Mouse (Mus musculus): ENCODE measurements around the gene Tmem167b. TPM values are rescaled to one million over a fixed set of nuclear protein-coding genes. Genes with fewer than 3 reads are reported as not detected.

The Tmem167b gene
- polyA plus RNA-seq, 1 experiment from 2014 or later = 42.4 TPM

- Histone ChIP-seq H3K4me3 (peak overlapping the region; percentile 18), H3K36me3 (no peaks in the 10 kb centered on the region), H3K27me3 (ENCODE audit: insufficient read depth, poor library complexity, severe bottlenecking) (no peaks in the 10 kb centered on the region), H3K9me3 (no peaks in the 10 kb centered on the region), H3K4me1 (replicated peaks) (peaks cover 44% of the 10 kb centered on the region), H3K27ac (peak overlapping the region; percentile 85)
- 20% methylated on average over 15 of the region's 15 CpGs for WGBS
- DNase-seq (ENCODE audit: low spot score) = peak; percentile 72
Measured at GRCm38 (mm10) chr3:108567990-108568877, 6.0 kb upstream of the Tmem167b start.

- peak overlapping the region; percentile 93 for H3K27ac ChIP-seq
- peaks cover 36% of the 10 kb centered on the region for H3K4me1 ChIP-seq (replicated peaks)
- 15% methylated on average over 4 of the region's 4 CpGs for WGBS
- H3K27me3 ChIP-seq (ENCODE audit: insufficient read depth, poor library complexity, severe bottlenecking) = no peaks in the 10 kb centered on the region
- H3K36me3 ChIP-seq = peaks cover 22% of the 10 kb centered on the region
- no peaks in the 10 kb centered on the region for H3K9me3 ChIP-seq
- H3K4me3 ChIP-seq = peak overlapping the region; percentile 87
- DNase-seq (ENCODE audit: low spot score) = peak; percentile 83
Measured at GRCm38 (mm10) chr3:108563309-108563708, 1.0 kb upstream of the Tmem167b start.

- Histone ChIP-seq H3K9me3 (no peaks in the 10 kb centered on the region), H3K36me3 (peaks cover 26% of the 10 kb centered on the region), H3K4me3 (peak overlapping the region; percentile 87), H3K27me3 (ENCODE audit: insufficient read depth, poor library complexity, severe bottlenecking) (no peaks in the 10 kb centered on the region), H3K27ac (peak overlapping the region; percentile 93), H3K4me1 (replicated peaks) (peaks cover 31% of the 10 kb centered on the region)
- 14% methylated on average over 15 of the region's 15 CpGs for WGBS
- DNase-seq (ENCODE audit: low spot score) = no peak
Measured at GRCm38 (mm10) chr3:108562777-108563271, 558 bp upstream of the Tmem167b start.

- Histone ChIP-seq H3K9me3 (no peaks in the 10 kb centered on the region), H3K36me3 (peaks cover 39% of the 10 kb centered on the region), H3K4me3 (no peak overlapping the region), H3K27me3 (ENCODE audit: insufficient read depth, poor library complexity, severe bottlenecking) (no peaks in the 10 kb centered on the region), H3K4me1 (replicated peaks) (peaks cover 24% of the 10 kb centered on the region), H3K27ac (no peak overlapping the region)
- DNase-seq (ENCODE audit: low spot score) = no peak
- WGBS = 93% methylated on average over 4 of the region's 4 CpGs
Measured at GRCm38 (mm10) chr3:108557888-108558287, 4.4 kb downstream of the Tmem167b start.

GRCm38 (mm10) chr3:108554587-108555312 is 7.5 kb downstream of the Tmem167b start:
- Histone ChIP-seq H3K9me3 (no peaks in the 10 kb centered on the region), H3K36me3 (peaks cover 32% of the 10 kb centered on the region), H3K4me3 (peak overlapping the region; percentile 94), H3K27me3 (ENCODE audit: insufficient read depth, poor library complexity, severe bottlenecking) (no peaks in the 10 kb centered on the region), H3K27ac (peak overlapping the region; percentile 97), H3K4me1 (replicated peaks) (peaks cover 6% of the 10 kb centered on the region)
- DNase-seq (ENCODE audit: low spot score) = peak; percentile 90
- 18% methylated on average over 22 of the region's 22 CpGs for WGBS

- no peaks in the 10 kb centered on the region for H3K9me3 ChIP-seq
- DNase-seq (ENCODE audit: low spot score) = no peak
- WGBS = under 1% methylated on average over 42 of the region's 42 CpGs
- no peaks in the 10 kb centered on the region for H3K27me3 ChIP-seq (ENCODE audit: insufficient read depth, poor library complexity, severe bottlenecking)
- peak overlapping the region; percentile 97 for H3K27ac ChIP-seq
- peak overlapping the region; percentile 94 for H3K4me3 ChIP-seq
- peaks cover 25% of the 10 kb centered on the region for H3K36me3 ChIP-seq
- H3K4me1 ChIP-seq (replicated peaks) = peaks cover 6% of the 10 kb centered on the region
Measured at GRCm38 (mm10) chr3:108554111-108554561, 8.1 kb downstream of the Tmem167b start.

- 84% methylated on average over 11 of the region's 11 CpGs for WGBS
- Histone ChIP-seq H3K9me3 (peaks cover 5% of the 10 kb centered on the region; the same call in 1 of the 2 replicates), H3K27me3 (ENCODE audit: insufficient read depth, poor library complexity, severe bottlenecking) (0 out of 2 replicates have a peak, but pooled peaks cover 6% of the 10 kb centered on the region), H3K36me3 (no peaks in the 10 kb centered on the region), H3K4me3 (no peak overlapping the region), H3K4me1 (replicated peaks) (peaks cover 4% of the 10 kb centered on the region), H3K27ac (no peak overlapping the region)
- DNase-seq (ENCODE audit: low spot score) = no peak
Measured at GRCm38 (mm10) chr3:108542299-108542698, 20.0 kb downstream of the Tmem167b start.

- 4% methylated on average over 17 of the region's 17 CpGs for WGBS
- peaks cover 19% of the 10 kb centered on the region for H3K4me1 ChIP-seq (replicated peaks)
- peaks cover 40% of the 10 kb centered on the region for H3K27me3 ChIP-seq (ENCODE audit: insufficient read depth, poor library complexity, severe bottlenecking)
- H3K27ac ChIP-seq = peak overlapping the region; percentile 66
- H3K36me3 ChIP-seq = no peaks in the 10 kb centered on the region
- DNase-seq (ENCODE audit: low spot score) = peak; percentile 89
- no peaks in the 10 kb centered on the region for H3K9me3 ChIP-seq
- peak overlapping the region; percentile 41 for H3K4me3 ChIP-seq
Measured at GRCm38 (mm10) chr3:108537303-108537702, 25.0 kb downstream of the Tmem167b start.

- Histone ChIP-seq H3K4me1 (replicated peaks) (peaks cover 19% of the 10 kb centered on the region), H3K27me3 (ENCODE audit: insufficient read depth, poor library complexity, severe bottlenecking) (peaks cover 40% of the 10 kb centered on the region), H3K27ac (peak within 1 kb of the TSS; percentile 66), H3K4me3 (peak within 1 kb of the TSS; percentile 56), H3K36me3 (no peaks in the 10 kb centered on the region), H3K9me3 (no peaks in the 10 kb centered on the region)
- 1% methylated on average over 35 of the region's 35 CpGs for WGBS
- peak; percentile 59 for DNase-seq (ENCODE audit: low spot score)
Measured at GRCm38 (mm10) chr3:108536517-108537260, 25.6 kb downstream of the Tmem167b start, which contains the start of gene 5330417C22Rik. TSS of gene 5330417C22Rik (minus strand) at chr3:108536536.

GRCm38 (mm10) chr3:108535896-108536516 is 26.3 kb downstream of the Tmem167b start:
- peak overlapping the region; percentile 56 for H3K4me3 ChIP-seq
- DNase-seq (ENCODE audit: low spot score) = no peak
- no peaks in the 10 kb centered on the region for H3K9me3 ChIP-seq
- peaks cover 19% of the 10 kb centered on the region for H3K4me1 ChIP-seq (replicated peaks)
- H3K27me3 ChIP-seq (ENCODE audit: insufficient read depth, poor library complexity, severe bottlenecking) = peaks cover 40% of the 10 kb centered on the region
- no peak overlapping the region for H3K27ac ChIP-seq
- 7% methylated on average over 15 of the region's 15 CpGs for WGBS
- no peaks in the 10 kb centered on the region for H3K36me3 ChIP-seq

- no peak for DNase-seq (ENCODE audit: low spot score)
Measured at GRCm38 (mm10) chr3:108533951-108534350, 28.3 kb downstream of the Tmem167b start, which contains the start of gene 1700013F07Rik. TSS of gene 1700013F07Rik (plus strand) at chr3:108534150.

More at GRCm38 (mm10) chr3:108533951-108534350, 28.3 kb downstream of the Tmem167b start, which contains the start of gene 1700013F07Rik:
- H3K4me1 ChIP-seq (replicated peaks) = peaks cover 19% of the 10 kb centered on the region
- no peak within 1 kb of the TSS for H3K27ac ChIP-seq
- H3K27me3 ChIP-seq (ENCODE audit: insufficient read depth, poor library complexity, severe bottlenecking) = peaks cover 40% of the 10 kb centered on the region
- WGBS = 83% methylated on average over 6 of the region's 6 CpGs
- H3K36me3 ChIP-seq = no peaks in the 10 kb centered on the region
- no peaks in the 10 kb centered on the region for H3K9me3 ChIP-seq
- no peak within 1 kb of the TSS for H3K4me3 ChIP-seq
